In the genomic region with DNA sequence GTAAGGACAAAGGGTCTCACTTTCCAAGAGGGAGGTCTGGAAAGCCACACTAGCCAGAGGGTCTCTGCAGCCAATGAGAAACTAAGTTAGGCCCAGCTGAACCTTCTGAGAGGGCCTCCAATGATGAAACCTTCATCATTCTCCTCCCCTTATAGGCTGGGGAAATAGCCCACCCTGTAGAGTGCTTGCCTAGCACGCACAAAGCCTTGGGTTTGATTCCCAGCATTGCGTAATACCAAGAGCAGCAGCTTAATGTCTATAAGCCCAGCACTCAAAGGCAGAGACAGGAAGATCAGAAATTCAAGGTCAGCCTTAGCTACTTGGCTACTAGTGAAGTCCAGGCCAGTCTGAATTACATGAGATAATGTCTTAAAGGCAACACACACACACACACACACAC, we compare ENCODE assay signal across 14 mouse cellular contexts.
"Had no signal": no experiment of that assay in that cellular context is flagged by ENCODE, and none has a peak within 500 bp of the region (broad histone marks: within the 10 kb centered on the region; RNA-seq: fewer than 3 reads in every experiment).

No protein-coding gene starts in this region.

- H3K4me2 ChIP-seq: kidney, embryonic 15.5 days; limb, embryonic 15.5 days; liver, embryonic 12.5 days; midbrain, embryonic 11.5 days; midbrain, embryonic 15.5 days; neural tube, embryonic 13.5 days had no signal

- ATAC-seq: intestine, embryonic 16.5 days; liver, embryonic 12.5 days; midbrain, embryonic 15.5 days had no signal

- DNase-seq: kidney, adult 2 months; kidney, postnatal 14 days; layer of hippocampus, postnatal 36 days; lung, postnatal 4 days; retina, postnatal 1 day; right cerebral cortex, postnatal 14 days; thymus, postnatal 36 days had no signal

- H3K4me3 ChIP-seq: kidney, embryonic 15.5 days; limb, embryonic 15.5 days; liver, embryonic 12.5 days; midbrain, embryonic 15.5 days; neural tube, embryonic 13.5 days had no signal

- H3K9ac ChIP-seq: kidney, embryonic 15.5 days; limb, embryonic 15.5 days; liver, embryonic 12.5 days; midbrain, embryonic 15.5 days; neural tube, embryonic 13.5 days had no signal

- H3K27me3 ChIP-seq: kidney, embryonic 15.5 days; limb, embryonic 15.5 days; liver, embryonic 12.5 days; midbrain, embryonic 15.5 days; neural tube, embryonic 13.5 days had no signal

- H3K9me3 ChIP-seq: kidney, embryonic 15.5 days; limb, embryonic 15.5 days; liver, embryonic 12.5 days; midbrain, embryonic 15.5 days; neural tube, embryonic 13.5 days had no signal

- H3K27ac ChIP-seq: kidney, embryonic 15.5 days; limb, embryonic 15.5 days; liver, embryonic 12.5 days; midbrain, embryonic 15.5 days; neural tube, embryonic 13.5 days had no signal

- H3K4me1 ChIP-seq: midbrain, embryonic 15.5 days; neural tube, embryonic 13.5 days had no signal

- H3K36me3 ChIP-seq: kidney, embryonic 15.5 days; limb, embryonic 15.5 days; liver, embryonic 12.5 days; midbrain, embryonic 15.5 days; neural tube, embryonic 13.5 days had no signal
